Mouse (Mus musculus) lung, postnatal 0 days (tissue): Measurements from ENCODE around the gene Fndc11. TPM values are rescaled to one million over a fixed set of nuclear protein-coding genes. Genes with fewer than 3 reads are reported as not detected.

Experiments used
- ATAC-seq: fragments of 200-750 bp; cut with Nextera tagmentation; 2 replicates; pipeline ENCODE4 v1.8.0; 2017; ENCODE audit warnings: moderate library complexity
- DNase-seq: peaks from one replicate; pipeline ENCODE4 v3.0.0-alpha.2; 2016; ENCODE audit warnings: low spot score
- H3K27ac ChIP-seq: fragments of 300-500 bp; sonication (generic); 2 replicates; pipeline ENCODE4 v1.5.1; 2014; ENCODE audit warnings: antibody characterized with exemption, mild to moderate bottlenecking, low read length, mixed read lengths
- H3K27me3 ChIP-seq: fragments of 300-500 bp; sonication (generic); replicated peaks from 2 replicates; pipeline ENCODE4 v1.6.1; 2014; ENCODE audit warnings: low read length, mixed read lengths; ENCODE audit not compliant: insufficient read depth
- H3K36me3 ChIP-seq: fragments of 300-500 bp; sonication (generic); 2 replicates; pipeline ENCODE4 v1.6.1; 2014; ENCODE audit warnings: low read length, mixed read lengths; ENCODE audit not compliant: insufficient read depth
- H3K4me1 ChIP-seq: fragments of 300-500 bp; sonication (generic); 2 replicates; pipeline ENCODE4 v1.6.1; 2014; ENCODE audit warnings: antibody characterized with exemption, low read depth, low read length, mixed read lengths; ENCODE audit not compliant: insufficient read depth
- H3K4me2 ChIP-seq: fragments of 300-500 bp; sonication (generic); replicated peaks from 2 replicates; pipeline ENCODE4 v1.6.1; 2014; ENCODE audit warnings: low read depth, mild to moderate bottlenecking, low read length, moderate library complexity, mixed read lengths
- H3K4me3 ChIP-seq: fragments of 300-500 bp; sonication (generic); 2 replicates; pipeline ENCODE4 v1.5.1; 2014; ENCODE audit warnings: low read depth, low read length
- H3K9ac ChIP-seq: fragments of 300-500 bp; sonication (generic); replicated peaks from 2 replicates; pipeline ENCODE4 v1.6.1; 2014; ENCODE audit warnings: low read depth, mild to moderate bottlenecking
- H3K9me3 ChIP-seq: fragments of 300-500 bp; sonication (generic); 2 replicates; pipeline ENCODE4 v1.6.1; 2016; ENCODE audit warnings: low read length, mixed read lengths
- CTCF ChIP-seq: IDR thresholded peaks from 2 replicates; pipeline ENCODE4 v1.5.1; 2016; ENCODE audit warnings: antibody characterized with exemption, mild to moderate bottlenecking
- EP300 ChIP-seq: IDR thresholded peaks from 2 replicates; pipeline ENCODE4 v1.6.1; 2016; ENCODE audit warnings: antibody characterized with exemption, mild to moderate bottlenecking, control low read depth
- WGBS: fragments of 180-500 bp; shearing (Covaris S2); extraction: QIAGEN DNeasy Blood & Tissue Kit; methylation state at CpG from one replicate; pipeline ENCODE4 v1.1.7; 2014; 5-methylcytosine and 5-hydroxymethylcytosine counted together
- polyA plus RNA-seq: library from polyadenylated mRNA; unstranded; fragments of >200 nt; fragmentation: Nextera tagmentation; extraction: Ambion mirVana; gene quantifications from 2 replicates; pipeline ENCODE4 v1.2.1, GENCODE M21; 2015

Gene Fndc11
- polyA plus RNA-seq, 1 experiment from 2014 or later: 0.91 TPM

DNA sequence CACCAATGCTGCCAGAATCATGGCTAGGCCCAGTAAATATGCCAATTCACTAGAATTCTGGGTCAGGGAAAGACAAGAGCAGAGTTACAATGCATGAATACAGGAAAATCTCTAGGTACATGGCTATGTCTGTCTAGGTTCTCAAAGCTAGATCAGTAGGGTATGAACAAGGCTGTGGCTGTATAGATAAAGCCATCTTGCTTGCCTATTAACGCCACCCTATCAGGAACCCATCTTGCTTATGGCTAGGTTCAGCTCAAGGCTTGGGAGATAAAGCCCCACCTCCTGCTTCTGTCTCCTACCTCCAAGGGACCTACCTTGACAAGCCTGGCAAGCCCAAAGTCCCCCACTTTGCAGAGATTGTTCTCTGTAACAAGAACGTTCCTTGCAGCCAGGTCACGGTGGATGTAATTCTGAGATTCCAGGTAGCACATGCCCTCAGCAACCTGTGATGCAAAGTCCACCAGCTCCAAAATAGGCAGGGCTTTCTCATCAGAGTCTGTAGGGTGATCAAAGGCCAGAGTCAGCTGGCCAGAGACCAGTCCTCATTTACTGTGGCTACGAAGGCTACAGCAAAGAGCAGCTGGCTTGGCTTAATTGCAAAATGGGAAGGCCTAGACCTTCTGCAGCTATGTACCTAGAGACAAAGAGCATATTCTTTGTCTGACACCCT is 23.0 kb upstream of the Fndc11 start:
- no peak for TF ChIP-seq EP300
- no peak for TF ChIP-seq CTCF
- ATAC-seq: no peak

DNA sequence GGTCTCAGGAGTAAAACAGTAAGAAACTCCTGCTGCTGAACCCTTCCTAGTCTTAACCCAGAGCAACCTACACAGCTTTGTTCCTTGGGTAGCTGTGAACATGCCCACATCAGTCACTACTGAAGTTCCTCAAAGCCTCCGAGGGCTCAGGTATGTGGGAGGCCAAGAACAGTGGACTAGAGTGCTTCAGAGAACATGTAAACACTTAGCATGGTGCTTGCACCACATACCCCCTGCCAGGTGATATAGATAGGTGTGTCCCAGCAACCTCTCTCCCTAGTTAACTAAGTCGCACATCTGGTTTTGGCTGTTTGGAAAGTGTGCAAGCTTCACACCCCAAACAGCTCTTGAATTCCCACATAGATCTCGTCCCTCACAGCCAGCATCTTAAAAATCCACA is 18.2 kb upstream of the Fndc11 start:
- H3K36me3 ChIP-seq: no peaks in the 10 kb centered on the region
- no peaks in the 10 kb centered on the region; the same call in 1 of the 2 replicates for H3K4me1 ChIP-seq
- no peak overlapping the region for H3K9ac ChIP-seq
- no peaks in the 10 kb centered on the region for H3K27me3 ChIP-seq
- H3K9me3 ChIP-seq: no peaks in the 10 kb centered on the region
- H3K27ac ChIP-seq: peak overlapping the region; percentile 62
- H3K4me2 ChIP-seq: no peak overlapping the region
- TF ChIP-seq EP300 (peak; percentile 78), CTCF (no peak)
- no peak overlapping the region for H3K4me3 ChIP-seq
- WGBS: 41% methylated on average over 3 of the region's 3 CpGs
- DNase-seq (peak; percentile 85), ATAC-seq (peak; percentile 96)

More for the DNA sequence above, 23.0 kb upstream of the Fndc11 start:
- WGBS: 71% methylated on average over 4 of the region's 4 CpGs
- Histone ChIP-seq H3K27ac (no peak overlapping the region), H3K4me3 (no peak overlapping the region), H3K9me3 (no peaks in the 10 kb centered on the region), H3K4me2 (no peak overlapping the region), H3K27me3 (no peaks in the 10 kb centered on the region), H3K4me1 (no peaks in the 10 kb centered on the region), H3K9ac (no peak overlapping the region), H3K36me3 (no peaks in the 10 kb centered on the region)
- DNase-seq: no peak

DNA sequence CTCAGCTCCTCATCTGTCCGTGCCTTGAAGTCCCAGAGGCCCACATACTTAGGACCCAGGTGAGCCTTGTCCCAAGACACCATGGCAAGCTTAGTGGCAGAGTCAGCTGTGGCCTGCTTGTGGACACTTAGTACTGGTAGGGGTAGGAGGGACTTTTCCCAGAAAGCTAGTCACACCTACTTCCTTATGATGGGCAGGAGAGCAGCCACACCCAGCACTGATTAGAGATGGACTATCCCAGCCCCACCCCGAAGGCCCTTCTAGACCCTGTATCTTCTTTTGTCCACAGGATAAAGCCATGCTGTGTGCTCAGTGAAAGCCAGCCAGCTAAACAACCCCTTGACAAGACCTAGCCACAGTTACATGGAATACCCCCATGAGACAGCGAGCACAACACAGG is 17.4 kb upstream of the Fndc11 start, which contains the start of gene Ptk6:
TSS of gene Ptk6 (minus strand) at position 368 of the 400 bp plus-strand sequence.
- Histone ChIP-seq H3K4me1 (no peaks in the 10 kb centered on the region; the same call in 1 of the 2 replicates), H3K9me3 (no peaks in the 10 kb centered on the region), H3K9ac (no peak within 1 kb of the TSS), H3K27ac (peak within 1 kb of the TSS; percentile 62; the same call in 1 of the 2 replicates), H3K4me3 (no peak within 1 kb of the TSS), H3K36me3 (no peaks in the 10 kb centered on the region), H3K4me2 (no peak within 1 kb of the TSS), H3K27me3 (no peaks in the 10 kb centered on the region)
- ATAC-seq: no peak
- 79% methylated on average over 3 of the region's 3 CpGs for WGBS
- DNase-seq: no peak
- TF ChIP-seq CTCF (no peak), EP300 (no peak)

GRCm38 (mm10) chr2:181202886-181203285 is 16.9 kb upstream of the Fndc11 start:
- H3K4me2 ChIP-seq: no peak overlapping the region
- WGBS: 58% methylated on average over 6 of the region's 6 CpGs
- TF ChIP-seq CTCF (no peak), EP300 (no peak)
- ATAC-seq (no peak), DNase-seq (no peak)
- H3K9me3 ChIP-seq: no peaks in the 10 kb centered on the region
- no peaks in the 10 kb centered on the region for H3K27me3 ChIP-seq
- H3K4me1 ChIP-seq: no peaks in the 10 kb centered on the region; the same call in 1 of the 2 replicates
- H3K27ac ChIP-seq: no peak overlapping the region
- H3K9ac ChIP-seq: no peak overlapping the region
- no peaks in the 10 kb centered on the region for H3K36me3 ChIP-seq
- H3K4me3 ChIP-seq: no peak overlapping the region

DNA sequence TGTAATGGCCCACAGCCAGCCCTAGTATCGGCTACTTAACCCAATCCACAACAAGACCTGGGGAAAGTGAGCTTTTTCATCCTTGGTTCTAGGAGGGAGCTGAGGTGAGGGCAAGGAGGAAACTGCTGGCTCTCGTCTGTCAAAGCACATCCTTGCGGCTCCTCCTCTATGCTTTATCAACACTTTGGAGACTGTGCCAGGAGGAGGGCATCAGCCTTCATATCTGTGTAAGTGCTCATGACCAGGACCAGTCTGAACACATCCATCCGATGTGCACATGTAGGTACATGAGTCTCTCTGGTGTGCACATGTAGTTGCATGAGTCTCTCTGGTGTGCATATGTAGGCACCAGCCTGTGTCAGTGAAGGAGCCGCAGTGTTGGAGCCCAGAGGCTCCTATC is 14.1 kb upstream of the Fndc11 start:
- ATAC-seq: no peak
- Histone ChIP-seq H3K9me3 (no peaks in the 10 kb centered on the region), H3K4me1 (no peaks in the 10 kb centered on the region; the same call in 1 of the 2 replicates), H3K4me2 (no peak overlapping the region), H3K4me3 (no peak overlapping the region), H3K27me3 (no peaks in the 10 kb centered on the region), H3K27ac (no peak overlapping the region), H3K36me3 (no peaks in the 10 kb centered on the region), H3K9ac (no peak overlapping the region)
- TF ChIP-seq CTCF (no peak), EP300 (no peak)
- 75% methylated on average over 5 of the region's 5 CpGs for WGBS
- DNase-seq: no peak

- DNase-seq: no peak
- H3K9me3 ChIP-seq: no peaks in the 10 kb centered on the region
- no peak overlapping the region for H3K4me2 ChIP-seq
- H3K27ac ChIP-seq: no peak overlapping the region
- H3K9ac ChIP-seq: no peak overlapping the region
- no peaks in the 10 kb centered on the region for H3K27me3 ChIP-seq
- no peak for TF ChIP-seq CTCF
- no peak for TF ChIP-seq EP300
- WGBS: 69% methylated on average over 9 of the region's 9 CpGs
- no peaks in the 10 kb centered on the region; the same call in 1 of the 2 replicates for H3K4me1 ChIP-seq
- no peaks in the 10 kb centered on the region for H3K36me3 ChIP-seq
- H3K4me3 ChIP-seq: no peak overlapping the region
- no peak for ATAC-seq
These were observed 13.7 kb upstream of the Fndc11 start for GRCm38 (mm10) chr2:181206118-181206517.
